Mouse (Mus musculus): ENCODE results near the gene Zap70. TPM values are rescaled to one million over a fixed set of nuclear protein-coding genes. Genes with fewer than 3 reads are reported as not detected.
A peak's percentile ranks its signal among the peaks of the same experiment; 100 is the strongest.

Gene Zap70
- total RNA-seq (2021): under 1 TPM in 1 of 2 experiments, not detected in 1; 0.39 TPM
- long read RNA-seq, experiment 1: 0 reads
- long read RNA-seq, experiment 2, partial matches to known transcripts: 0 of 1 reads
- long read RNA-seq, experiment 2, other reads (novel, unspliced or antisense): 0 of 1 reads

DNA sequence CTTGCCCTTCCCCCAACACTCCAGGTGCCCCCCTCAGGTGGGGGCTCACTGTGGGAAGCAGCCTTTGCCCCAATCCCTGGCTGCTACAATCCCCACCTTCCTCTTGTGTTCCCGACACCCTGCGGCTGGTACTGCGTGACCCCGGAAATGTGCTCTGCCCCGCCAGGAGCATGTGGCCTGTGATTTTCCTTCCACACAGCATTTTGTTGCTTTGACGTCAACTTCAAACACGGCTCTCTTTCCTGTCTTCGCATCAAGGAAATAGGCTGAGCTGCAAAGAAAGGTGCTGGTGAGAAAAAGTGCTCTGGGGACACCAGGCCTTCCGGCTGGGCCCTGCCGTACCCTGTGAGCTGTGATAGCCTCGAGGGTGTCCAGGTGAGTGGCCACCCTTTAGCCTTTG, at the start of gene Zap70:
Gene Zap70, plus strand, starts transcription at position 231 of the 400 bp plus-strand sequence.
- no peak for DNase-seq
- intact Hi-C loops (cut with DNase I; ENCODE audit: low total_unique reads): no loop called here

GRCm38 (mm10) chr1:36714311-36714710, 47.3 kb upstream of the Zap70 start, which contains the start of gene Actr1b:
TSS of gene Actr1b (minus strand) at chr1:36714422.
- DNase-seq: no peak
- intact Hi-C loops (cut with DNase I; ENCODE audit: low total_unique reads): no loop called here

GRCm38 (mm10) chr1:36718786-36719185, 42.8 kb upstream of the Zap70 start:
- DNase-seq: no peak
- intact Hi-C loops (cut with DNase I; ENCODE audit: low total_unique reads): no loop called here

DNA sequence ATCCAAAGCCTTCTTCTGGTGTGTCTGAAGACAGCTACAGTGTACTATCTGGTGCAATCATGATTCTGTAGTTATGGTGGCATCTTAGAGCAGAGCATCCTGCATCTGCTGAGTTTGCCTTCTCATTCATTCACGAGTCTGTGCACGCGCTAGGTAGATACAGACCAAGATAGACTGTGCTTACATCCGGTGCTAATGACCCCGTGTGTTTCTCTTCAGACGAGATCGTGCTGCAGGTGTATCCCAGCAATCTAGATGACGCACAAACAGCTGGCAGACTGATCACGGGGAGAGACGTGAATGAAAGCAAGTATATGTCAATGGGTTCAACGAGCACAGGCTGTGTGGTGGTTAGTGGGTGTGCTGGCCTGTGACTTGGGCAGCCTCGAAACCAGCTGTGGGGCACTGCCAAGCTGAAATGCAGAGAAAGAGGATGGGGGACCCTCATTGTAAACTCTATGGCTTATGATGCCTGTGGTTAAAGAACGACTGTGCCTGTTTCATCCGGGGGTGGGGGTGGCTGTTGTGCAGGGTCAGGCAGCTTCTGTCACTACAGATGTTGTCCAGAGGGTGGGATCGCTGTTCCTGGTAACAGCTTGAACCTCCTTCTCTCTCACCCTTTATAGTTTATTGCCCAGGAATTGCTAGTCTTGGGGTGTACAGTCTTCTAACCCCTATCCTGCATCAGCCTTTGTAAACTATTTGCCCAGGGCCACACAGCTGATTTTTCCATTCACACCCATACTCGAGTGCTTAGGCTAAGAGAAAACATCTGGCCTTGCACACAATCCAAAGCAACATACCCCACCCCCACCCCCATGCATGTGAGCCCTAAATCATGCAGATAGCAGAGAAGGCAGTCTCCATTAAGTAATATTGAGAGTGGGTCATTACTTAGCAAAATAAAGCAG, 38.2 kb upstream of the Zap70 start:
- intact Hi-C loops (cut with DNase I; ENCODE audit: low total_unique reads): no loop called here
- no peak for DNase-seq

- DNase-seq: no peak
- intact Hi-C loops (cut with DNase I; ENCODE audit: low total_unique reads): no loop called here
Measured at GRCm38 (mm10) chr1:36724057-36724431, 37.6 kb upstream of the Zap70 start.

- peak; percentile 81 for DNase-seq
- intact Hi-C loops (cut with DNase I; ENCODE audit: low total_unique reads): no loop called here
Measured at GRCm38 (mm10) chr1:36737300-36737699, 24.3 kb upstream of the Zap70 start.

DNA sequence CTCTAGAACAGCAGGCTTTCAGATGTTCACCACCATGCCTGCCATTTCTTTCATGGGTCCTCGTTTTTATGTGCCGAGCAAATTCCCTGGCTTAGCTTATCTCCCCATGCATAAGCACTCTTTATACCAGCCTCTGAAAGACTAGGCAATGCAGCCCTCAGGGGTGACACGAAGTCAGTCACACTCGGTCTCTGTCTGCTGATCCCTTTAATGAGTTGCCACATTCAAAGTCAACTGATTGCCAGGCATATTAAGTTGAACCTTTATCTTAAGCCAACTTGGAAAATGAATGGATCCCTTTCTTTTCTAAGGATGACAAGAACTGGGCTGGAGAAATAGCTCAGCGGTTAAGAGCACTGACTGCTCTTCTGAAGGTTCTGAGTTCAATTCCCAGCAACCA, 22.4 kb upstream of the Zap70 start:
- intact Hi-C loops (cut with DNase I; ENCODE audit: low total_unique reads): no loop called here
- DNase-seq: no peak

- intact Hi-C loops (cut with DNase I; ENCODE audit: low total_unique reads): no loop called here
Measured at GRCm38 (mm10) chr1:36743046-36743445, 18.6 kb upstream of the Zap70 start.

DNA sequence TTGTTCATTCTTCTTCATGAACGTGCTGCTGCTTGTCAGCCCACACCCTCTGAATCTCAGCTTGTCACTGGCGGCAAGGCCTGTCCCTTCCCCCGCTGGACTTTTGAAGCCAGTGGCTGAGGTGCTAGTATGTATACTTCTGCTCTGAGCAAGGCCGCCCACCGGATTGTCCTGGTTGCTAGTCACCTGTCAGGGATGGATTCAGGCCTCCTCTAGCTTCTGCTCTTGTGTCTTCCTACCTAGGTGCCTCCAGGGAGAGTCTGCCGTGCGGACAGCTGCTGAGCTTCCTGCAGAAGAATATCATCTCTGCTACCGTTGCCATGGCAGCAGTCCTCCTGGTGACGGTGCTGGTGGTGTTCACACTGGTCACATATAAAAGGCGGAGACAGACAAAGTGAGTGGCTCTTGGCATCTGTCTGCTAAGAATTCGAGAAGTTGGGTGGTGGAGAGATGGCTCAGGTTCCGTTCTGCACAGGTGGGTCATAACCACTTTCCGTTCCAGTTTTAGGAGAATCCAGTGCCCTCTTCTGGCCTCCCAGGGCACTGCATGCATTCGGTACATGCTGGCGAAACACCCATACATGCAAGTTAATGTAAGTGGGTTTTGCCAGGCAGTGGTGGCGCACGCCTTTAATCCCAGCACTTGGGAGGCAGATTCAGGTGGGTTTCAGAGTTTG, 17.2 kb upstream of the Zap70 start:
- peak; percentile 41 for DNase-seq
- intact Hi-C loops (cut with DNase I; ENCODE audit: low total_unique reads): no loop called here

More at GRCm38 (mm10) chr1:36743046-36743445, 18.6 kb upstream of the Zap70 start:
- no peak for DNase-seq

- no peak for DNase-seq
- intact Hi-C loops (cut with DNase I; ENCODE audit: low total_unique reads): no loop called here
Measured at GRCm38 (mm10) chr1:36745661-36746060, 15.9 kb upstream of the Zap70 start.

- intact Hi-C loops (cut with DNase I; ENCODE audit: low total_unique reads): no loop called here
- peak; percentile 39 for DNase-seq
Measured at GRCm38 (mm10) chr1:36746452-36746851, 15.1 kb upstream of the Zap70 start.

DNA sequence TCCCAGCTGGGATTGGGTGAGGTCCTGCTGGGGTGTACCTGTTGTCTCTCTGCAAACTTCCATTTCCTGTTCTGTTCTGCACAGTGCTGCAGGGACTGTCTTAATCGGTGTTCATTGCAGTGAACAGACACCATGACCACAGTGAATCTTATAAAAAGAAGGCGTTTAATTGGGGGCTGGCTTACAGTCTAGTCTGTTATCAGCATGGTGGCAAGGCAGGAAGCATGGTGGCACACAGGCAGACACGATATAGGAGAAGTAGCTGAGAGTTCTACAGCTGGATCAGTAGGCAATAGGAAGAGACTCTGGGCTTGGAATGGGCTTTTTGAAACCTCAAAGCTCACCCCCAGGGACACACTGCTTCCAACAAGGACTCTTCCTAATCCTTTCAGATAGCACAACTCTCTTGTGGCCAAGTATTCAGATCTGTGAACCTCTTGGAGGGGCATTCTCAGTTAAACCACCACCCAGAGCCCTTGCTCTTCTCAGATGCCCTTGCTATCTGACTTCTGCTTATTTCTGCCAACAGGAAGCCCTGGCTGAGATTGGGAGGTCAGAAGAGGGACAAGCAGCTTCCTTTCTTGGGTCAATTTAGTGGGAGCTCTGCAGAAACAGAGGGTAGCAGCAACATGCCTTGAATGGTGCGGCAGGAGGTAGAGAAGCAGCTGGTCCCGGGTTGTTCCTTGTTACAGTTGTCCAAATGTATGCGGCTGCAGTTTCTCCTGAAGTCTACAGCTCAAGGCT, 7.5 kb upstream of the Zap70 start:
- DNase-seq: no peak
- intact Hi-C loops (cut with DNase I; ENCODE audit: low total_unique reads): no loop called here

- intact Hi-C loops (cut with DNase I; ENCODE audit: low total_unique reads): no loop called here
- DNase-seq: no peak
Measured at GRCm38 (mm10) chr1:36758553-36758952, 3.0 kb upstream of the Zap70 start.

GRCm38 (mm10) chr1:36759076-36759475, 2.5 kb upstream of the Zap70 start:
- no peak for DNase-seq
- intact Hi-C loops (cut with DNase I; ENCODE audit: low total_unique reads): no loop called here

DNA sequence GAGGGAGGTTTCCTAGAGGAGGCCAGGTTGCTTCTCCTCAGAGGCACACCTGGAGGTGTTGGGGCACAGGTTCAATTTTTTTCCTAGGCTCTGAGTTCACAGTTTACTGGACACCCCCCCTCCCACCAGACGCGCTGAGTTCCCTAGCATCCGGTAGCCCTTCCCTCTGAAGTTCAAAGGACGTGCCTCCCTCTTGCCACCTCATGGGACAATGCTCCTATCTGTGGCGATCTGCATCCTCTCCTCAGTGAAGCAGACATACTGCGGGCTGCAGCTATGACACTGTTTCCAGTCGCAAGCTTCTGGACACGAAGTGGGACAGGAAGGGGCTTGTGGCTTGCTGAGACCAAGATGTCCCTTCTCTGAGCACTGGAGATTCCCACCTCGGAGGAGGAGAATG, 1.2 kb upstream of the Zap70 start:
- DNase-seq: no peak
- intact Hi-C loops (cut with DNase I; ENCODE audit: low total_unique reads): no loop called here

DNA sequence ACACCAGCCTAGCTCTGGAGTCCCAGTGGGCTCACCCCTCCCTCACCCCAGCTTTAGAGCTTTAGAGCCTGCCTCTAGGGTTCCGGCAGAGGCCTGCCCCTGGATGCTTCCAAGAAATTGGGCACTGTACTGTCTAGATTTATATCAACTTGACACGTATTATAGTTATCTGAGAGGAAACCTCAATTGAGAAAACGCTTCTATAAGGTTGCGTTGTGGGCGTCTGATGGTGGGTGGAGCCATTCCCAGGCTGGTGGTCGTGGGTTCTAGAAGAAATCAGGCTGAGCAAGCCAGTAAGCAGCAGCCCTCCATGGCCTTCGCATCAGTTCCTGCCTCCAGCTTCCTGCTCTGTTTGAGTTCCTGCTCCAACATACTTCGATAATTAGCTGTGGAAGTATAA, 537 bp upstream of the Zap70 start:
- intact Hi-C loops (cut with DNase I; ENCODE audit: low total_unique reads): no loop called here
- no peak for DNase-seq

- DNase-seq: no peak
- intact Hi-C loops (cut with DNase I; ENCODE audit: low total_unique reads): no loop called here
Measured at GRCm38 (mm10) chr1:36766431-36767205, 5.0 kb downstream of the Zap70 start.

GRCm38 (mm10) chr1:36767321-36767720, 5.7 kb downstream of the Zap70 start:
- no peak for DNase-seq
- intact Hi-C loops (cut with DNase I; ENCODE audit: low total_unique reads): no loop called here

GRCm38 (mm10) chr1:36768786-36769185, 7.2 kb downstream of the Zap70 start:
- no peak for DNase-seq
- intact Hi-C loops (cut with DNase I; ENCODE audit: low total_unique reads): no loop called here
